Mouse (Mus musculus) gastrocnemius, postnatal 36 days (tissue): ENCODE results near the gene Hist2h3c1. TPM values are rescaled to one million over a fixed set of nuclear protein-coding genes. Genes with fewer than 3 reads are reported as not detected.
"Not testable (repeated sequence)": the region's sequence is repeated elsewhere in the genome, so short reads cannot be mapped to it uniquely, and the experiment has no call there.

ENCODE experiments used
- DNase-seq, 2 experiments: peaks; one replicate each; pipeline ENCODE4 v3.0.0; 2022
- intact Hi-C: fragments of 180-260 bp; cut with DNase I; formaldehyde crosslinking; loops from one replicate; pipeline ENCODE4 v1.15.1; 2025
- microRNA-seq, 2 experiments: library from miRNA; unstranded; fragments of <30 nt; microRNA quantifications; one replicate each; pipeline ENCODE4 v1.2.0; 2021
- total RNA-seq, 2 experiments: library from RNA; stranded (reverse); gene quantifications; 2 replicates each; pipeline ENCODE4 v1.2.3; 2021

The Hist2h3c1 gene
- total RNA-seq, 2 experiments from 2014 or later, result not detected

DNA sequence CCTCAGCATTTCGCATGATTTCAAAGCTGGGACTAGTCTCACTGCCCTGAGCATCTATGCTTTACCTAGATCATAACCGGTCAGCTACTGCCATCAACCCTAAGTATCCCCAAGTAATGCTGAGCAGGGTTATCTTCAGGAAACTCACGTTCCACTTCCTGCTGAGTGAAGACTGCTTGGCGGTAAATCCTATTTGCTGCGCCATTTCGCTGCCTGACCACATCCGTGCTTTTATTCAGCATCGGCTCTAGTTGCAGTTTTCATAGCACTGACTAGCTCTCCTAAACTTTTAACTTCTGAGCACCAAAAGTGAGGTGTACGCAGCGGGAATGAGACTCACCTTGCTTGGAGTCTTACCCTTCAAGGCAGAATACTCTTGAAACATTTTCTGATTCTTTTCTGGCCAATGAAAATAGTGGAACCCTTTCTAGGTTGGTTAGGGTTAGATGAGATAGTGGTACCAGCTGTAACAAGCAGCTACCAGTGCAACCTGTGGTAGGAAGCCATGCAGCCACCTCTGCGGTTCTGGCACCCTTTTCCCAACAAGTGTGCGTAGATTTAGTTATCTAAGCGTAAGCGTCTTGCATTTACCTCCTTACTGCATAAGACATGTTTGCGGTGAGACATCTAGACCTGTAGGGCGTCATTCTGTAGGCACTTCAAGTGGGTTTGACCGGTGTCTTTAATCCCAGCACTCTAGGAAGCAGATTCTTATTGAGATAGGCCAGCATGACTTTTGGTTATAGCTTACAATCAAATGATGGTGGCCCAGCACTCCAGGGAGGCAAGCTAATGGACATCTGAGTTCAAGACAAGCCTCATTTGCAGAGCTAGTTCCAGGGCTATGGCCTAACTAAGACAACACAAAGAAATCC, 27.3 kb downstream of the Hist2h3c1 start:
- intact Hi-C loops, result no loop called here
- DNase-seq, result no peak

GRCm38 (mm10) chr3:96277428-96277799, 30.9 kb downstream of the Hist2h3c1 start:
- intact Hi-C loops, result loop anchor here (5.0 kb wide), 1 partner anchor 160 kb away; no protein-coding TSS in a partner anchor
- no peak for DNase-seq

DNA sequence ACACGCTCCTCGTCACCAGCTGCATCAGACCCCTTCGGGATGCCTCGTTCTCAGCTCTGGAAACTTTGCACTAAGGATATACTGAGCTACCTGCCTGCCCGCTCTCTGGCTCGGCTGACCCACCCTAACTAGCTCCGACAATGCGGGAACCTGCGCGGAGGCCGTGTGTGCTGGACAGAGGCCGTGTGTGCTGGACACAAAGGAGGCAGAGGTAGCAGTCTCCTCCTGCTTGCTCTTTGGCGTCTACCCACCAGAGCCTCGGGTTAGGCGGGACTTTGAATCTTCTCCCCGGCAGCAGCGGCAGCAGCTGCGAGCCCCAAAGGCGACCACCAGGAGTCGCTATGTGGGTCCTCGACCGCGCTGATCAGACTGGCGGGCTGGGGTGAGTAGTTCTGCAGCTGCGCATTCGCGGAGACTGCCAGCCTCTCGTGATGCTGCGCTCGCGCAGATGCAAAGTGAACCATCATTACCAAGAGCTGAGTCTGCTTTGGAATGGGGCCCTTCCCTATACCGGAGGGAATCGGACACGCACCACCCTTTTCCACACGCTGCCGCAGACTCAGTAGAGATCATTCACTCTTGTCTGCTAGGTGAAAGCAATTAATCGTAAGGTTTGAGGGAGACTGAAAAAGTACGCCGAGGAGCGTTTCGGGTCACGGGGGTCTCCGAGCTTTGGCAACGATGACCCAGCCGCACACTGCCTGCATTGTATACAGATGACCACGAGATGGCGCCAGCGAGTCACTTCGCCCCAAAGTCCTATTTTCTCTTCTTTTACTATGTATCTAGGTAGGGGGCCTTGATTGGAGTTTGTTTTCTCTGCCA, 31.5 kb downstream of the Hist2h3c1 start:
- peak; percentile 84 to 87 for DNase-seq
- intact Hi-C loops, result loop anchor here (5.0 kb wide), 1 partner anchor 159 kb away; no protein-coding TSS in a partner anchor

- intact Hi-C loops, result no loop called here
Observed at GRCm38 (mm10) chr3:96280660-96281059, 34.2 kb downstream of the Hist2h3c1 start.

GRCm38 (mm10) chr3:96284457-96284856, 38.0 kb downstream of the Hist2h3c1 start:
- DNase-seq, result no peak
- intact Hi-C loops, result no loop called here

More at GRCm38 (mm10) chr3:96280660-96281059, 34.2 kb downstream of the Hist2h3c1 start:
- DNase-seq, result no peak

DNA sequence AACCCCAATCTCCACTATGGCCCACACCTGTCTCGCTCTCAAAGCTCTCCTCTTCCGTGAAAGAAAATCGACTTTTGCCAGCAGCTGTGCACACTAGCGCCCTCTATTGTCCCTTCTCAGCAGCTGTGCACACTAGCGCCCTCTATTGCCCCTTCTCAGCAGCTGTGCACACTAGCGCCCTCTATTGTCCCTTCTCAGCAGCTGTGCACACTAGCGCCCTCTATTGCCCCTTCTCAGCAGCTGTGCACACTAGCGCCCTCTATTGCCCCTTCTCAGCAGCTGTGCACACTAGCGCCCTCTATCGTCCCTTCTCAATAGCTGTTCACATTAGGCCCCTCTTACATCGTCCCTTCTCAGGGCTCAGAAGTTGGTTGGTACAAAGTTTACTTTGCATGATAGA, 40.8 kb downstream of the Hist2h3c1 start:
- DNase-seq, intact Hi-C loops: not testable (repeated sequence)

GRCm38 (mm10) chr3:96289201-96289600, 42.7 kb downstream of the Hist2h3c1 start:
- intact Hi-C loops, result no loop called here

GRCm38 (mm10) chr3:96290727-96291126, 44.2 kb downstream of the Hist2h3c1 start:
- intact Hi-C loops, DNase-seq: not testable (repeated sequence)

More at GRCm38 (mm10) chr3:96289201-96289600, 42.7 kb downstream of the Hist2h3c1 start:
- no peak for DNase-seq

DNA sequence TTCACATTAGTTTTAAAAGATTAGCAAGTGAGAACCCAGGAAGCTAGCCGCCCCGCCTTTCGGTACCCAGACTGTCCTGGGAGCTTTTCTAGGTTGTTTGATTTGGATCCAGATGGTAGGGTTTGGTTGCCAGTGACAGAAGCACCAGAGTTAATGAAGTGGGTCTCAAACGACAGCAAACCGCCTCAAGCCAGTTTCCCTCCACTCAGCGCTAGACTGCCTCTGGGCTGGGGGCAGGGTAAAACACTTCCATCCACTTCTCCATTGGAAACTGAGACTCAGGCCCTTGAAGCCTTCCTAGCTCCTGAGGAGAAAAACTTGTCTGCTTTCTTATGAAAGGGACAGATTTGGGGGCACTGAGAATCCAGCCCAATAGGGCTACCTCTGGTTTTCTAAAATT, 46.2 kb downstream of the Hist2h3c1 start:
- intact Hi-C loops, result no loop called here
- DNase-seq, result no peak

DNA sequence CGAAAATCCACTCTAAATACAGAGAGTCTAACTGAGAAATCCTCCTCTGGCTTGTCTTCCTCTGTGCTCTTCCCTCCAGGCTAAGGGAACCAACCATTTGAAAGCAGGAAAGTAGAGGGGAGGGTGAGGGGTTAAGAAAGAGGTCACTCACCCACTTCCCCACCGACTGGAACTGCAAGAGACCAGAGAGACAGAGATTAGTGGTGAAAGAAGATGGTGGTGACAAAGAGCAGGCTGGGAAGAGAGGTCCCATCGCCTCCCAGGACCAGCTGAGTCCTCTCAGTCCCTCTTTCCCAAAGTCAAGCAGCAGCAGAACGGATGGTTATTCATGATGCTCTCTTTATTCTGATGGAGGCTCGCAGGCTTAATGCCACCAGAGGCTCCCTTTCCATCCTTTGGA, 46.9 kb downstream of the Hist2h3c1 start:
- no peak for DNase-seq
- intact Hi-C loops, result no loop called here

GRCm38 (mm10) chr3:96293787-96294186, 47.3 kb downstream of the Hist2h3c1 start, which contains the start of gene Fcgr1:
Gene Fcgr1 (minus strand): TSS chr3:96293969.
- DNase-seq, result no peak
- intact Hi-C loops, result no loop called here

Small RNA genes lying within 50 kb of the gene (microRNA-seq; reads per million reads assigned to microRNA genes)
- gene Gm44492 (0 to 0.74 reads per million in 2 experiments), gene Gm47311 (0 reads per million in 2 experiments), gene Gm47313 (0 reads per million in 2 experiments)

Other genes starting within 250 kb of the Hist2h3c1 start
- gene Vps45, start 188.2 kb upstream of the Hist2h3c1 start, total RNA-seq, result 10 to 100 TPM; 13.4 to 17.5 TPM
- gene Otud7b, start 142.2 kb upstream of the Hist2h3c1 start, total RNA-seq, result 10 to 100 TPM; 46.6 to 49.0 TPM
- 1 to 10 TPM; 1.6 to 2.3 TPM for gene Mtmr11, start 84.7 kb upstream of the Hist2h3c1 start, total RNA-seq
- gene Sf3b4, start 74.4 kb upstream of the Hist2h3c1 start, total RNA-seq, result 10 to 100 TPM; 10.7 to 11.6 TPM
- gene Sv2a, start 65.5 kb upstream of the Hist2h3c1 start, total RNA-seq, result 1 to 10 TPM in 1 of 2 experiments, under 1 TPM in 1; 0.37 to 1.5 TPM
- 10 to 100 TPM; 20.8 to 24.6 TPM for gene Bola1, start 27.0 kb upstream of the Hist2h3c1 start, total RNA-seq
- gene Hist2h2ab, start 26.8 kb upstream of the Hist2h3c1 start, total RNA-seq, result under 1 TPM in 1 of 2 experiments, not detected in 1; 0.92 TPM
- 10 to 100 TPM in 1 of 2 experiments, 1 to 10 TPM in 1; 9.9 to 10.3 TPM for gene Hist2h2ac, start 25.8 kb upstream of the Hist2h3c1 start, total RNA-seq
- 1 to 10 TPM; 4.5 to 5.3 TPM for gene Hist2h2be, start 25.6 kb upstream of the Hist2h3c1 start, total RNA-seq
- gene Hist2h3c2, start 7.6 kb upstream of the Hist2h3c1 start, total RNA-seq, result 1 to 10 TPM; 7.6 to 8.3 TPM
- gene Hist2h2aa2, start 6.4 kb upstream of the Hist2h3c1 start, total RNA-seq, result 100 to 1,000 TPM; 189 to 208 TPM
- gene Hist2h2aa1, start 1.2 kb upstream of the Hist2h3c1 start, total RNA-seq, result 1 to 10 TPM; 2.9 to 7.9 TPM
- gene Hist2h4, start 16.6 kb downstream of the Hist2h3c1 start, total RNA-seq, result 1 to 10 TPM; 5.9 to 6.8 TPM
- gene Hist2h3b, start 22.0 kb downstream of the Hist2h3c1 start, total RNA-seq, result 10 to 100 TPM; 26.9 to 33.5 TPM
- gene Hist2h2bb, start 23.1 kb downstream of the Hist2h3c1 start, total RNA-seq, result 10 to 100 TPM; 28.9 to 35.3 TPM
- under 1 TPM; 0.10 to 0.30 TPM for gene Fcgr1, start 47.3 kb downstream of the Hist2h3c1 start, total RNA-seq
- gene BC107364, start 205.6 kb downstream of the Hist2h3c1 start, total RNA-seq, result not detected